Mouse (Mus musculus): Measurements from ENCODE around the gene Plcb1.

GRCm38 (mm10) chr2:134763406-134763990 is 22.4 kb upstream of the Plcb1 start:
- TF ChIP-seq CTCF (IDR thresholded peaks at IDR 0.05) (no peak), EP300 (IDR thresholded peaks at IDR 0.05; ENCODE audit: insufficient read depth, low read depth, low read length) (no peak), POLR2A (IDR thresholded peaks at IDR 0.05; ENCODE audit: insufficient read depth, low read depth, low read length) (no peak)
